Mouse (Mus musculus): ENCODE results near the gene Slc4a1. TPM values are rescaled to one million over a fixed set of nuclear protein-coding genes. Genes with fewer than 3 reads are reported as not detected.
"Not testable (repeated sequence)": the region's sequence is repeated elsewhere in the genome, so short reads cannot be mapped to it uniquely, and the experiment has no call there.

The Slc4a1 gene
- total RNA-seq, 2 experiments from 2014 or later = 0.62 to 1.1 TPM

GRCm38 (mm10) chr11:102399107-102399506, 33.1 kb upstream of the Slc4a1 start:
- ATAC-seq (replicated peaks; ENCODE audit: poor library complexity) = no peak

GRCm38 (mm10) chr11:102398007-102398825, 32.2 kb upstream of the Slc4a1 start:
- no peak for ATAC-seq (replicated peaks; ENCODE audit: poor library complexity)

- ATAC-seq (replicated peaks; ENCODE audit: poor library complexity) = no peak
These were observed 30.7 kb upstream of the Slc4a1 start for GRCm38 (mm10) chr11:102396671-102397141.

GRCm38 (mm10) chr11:102396263-102396662, 30.3 kb upstream of the Slc4a1 start:
- no peak for ATAC-seq (replicated peaks; ENCODE audit: poor library complexity)

GRCm38 (mm10) chr11:102395250-102395649, 29.2 kb upstream of the Slc4a1 start:
- no peak for ATAC-seq (replicated peaks; ENCODE audit: poor library complexity)

- no peak for ATAC-seq (replicated peaks; ENCODE audit: poor library complexity)
These were observed 28.6 kb upstream of the Slc4a1 start for GRCm38 (mm10) chr11:102394421-102395124.

GRCm38 (mm10) chr11:102393719-102394420, 27.9 kb upstream of the Slc4a1 start:
- ATAC-seq (replicated peaks; ENCODE audit: poor library complexity) = no peak

- ATAC-seq (replicated peaks; ENCODE audit: poor library complexity) = peak; percentile 92
These were observed 27.2 kb upstream of the Slc4a1 start, which contains the start of gene Rundc3a for GRCm38 (mm10) chr11:102393238-102393634. Gene Rundc3a, plus strand, starts transcription at chr11:102393403.

GRCm38 (mm10) chr11:102392441-102393237, 26.6 kb upstream of the Slc4a1 start:
- no peak for ATAC-seq (replicated peaks; ENCODE audit: poor library complexity)

- ATAC-seq (replicated peaks; ENCODE audit: poor library complexity) = not testable (repeated sequence)
These were observed 23.4 kb upstream of the Slc4a1 start for GRCm38 (mm10) chr11:102389436-102389835.

GRCm38 (mm10) chr11:102386121-102386520, 20.1 kb upstream of the Slc4a1 start:
- ATAC-seq (replicated peaks; ENCODE audit: poor library complexity) = no peak

GRCm38 (mm10) chr11:102385075-102385474, 19.1 kb upstream of the Slc4a1 start:
- ATAC-seq (replicated peaks; ENCODE audit: poor library complexity) = no peak

- ATAC-seq (replicated peaks; ENCODE audit: poor library complexity) = no peak
These were observed 18.4 kb upstream of the Slc4a1 start for GRCm38 (mm10) chr11:102384418-102384817.

GRCm38 (mm10) chr11:102383365-102384136, 17.5 kb upstream of the Slc4a1 start:
- no peak for ATAC-seq (replicated peaks; ENCODE audit: poor library complexity)

- ATAC-seq (replicated peaks; ENCODE audit: poor library complexity) = no peak
These were observed 16.8 kb upstream of the Slc4a1 start for GRCm38 (mm10) chr11:102382794-102383193.

GRCm38 (mm10) chr11:102381341-102382100, 15.5 kb upstream of the Slc4a1 start:
- ATAC-seq (replicated peaks; ENCODE audit: poor library complexity) = no peak

GRCm38 (mm10) chr11:102380091-102380490, 14.1 kb upstream of the Slc4a1 start:
- ATAC-seq (replicated peaks; ENCODE audit: poor library complexity) = no peak

GRCm38 (mm10) chr11:102377186-102377585, 11.2 kb upstream of the Slc4a1 start:
- ATAC-seq (replicated peaks; ENCODE audit: poor library complexity) = no peak

Measured in megakaryocyte progenitor cell, adult 5-6 weeks (primary cell).